Mouse (Mus musculus) retina, postnatal 7 days (tissue): ENCODE results near the gene Pstpip1.

ENCODE experiments used
- DNase-seq: peaks from one replicate; pipeline ENCODE4 v3.0.0-alpha.2; 2012; ENCODE audit warnings: low read depth, low spot score

Pstpip1 gene

GRCm38 (mm10) chr9:56151745-56152481 lies 62.2 kb downstream of the Pstpip1 start:
- DNase-seq, result no peak

- no peak for DNase-seq
Measured at GRCm38 (mm10) chr9:56152482-56153007, 62.8 kb downstream of the Pstpip1 start.

DNA sequence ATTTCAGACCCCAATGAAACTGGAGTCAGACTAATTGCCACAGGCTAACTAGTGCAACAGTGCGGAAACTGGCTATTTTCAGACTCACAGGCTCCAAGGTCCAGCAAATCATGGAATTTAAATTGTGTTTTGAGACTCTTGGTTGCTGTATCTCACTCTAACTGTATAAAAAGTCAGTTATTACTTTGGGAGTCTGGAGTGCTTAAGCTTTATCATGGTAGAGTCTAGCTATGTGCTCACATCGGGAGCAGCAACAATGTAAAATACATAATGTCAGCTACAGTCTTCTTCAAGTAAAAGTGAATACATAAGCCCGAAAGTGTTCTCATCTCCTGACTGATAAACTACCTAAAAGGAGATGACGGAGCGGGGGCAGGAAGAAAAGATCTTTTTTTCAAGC lies 64.8 kb downstream of the Pstpip1 start:
- DNase-seq, result no peak

- no peak for DNase-seq
Measured at GRCm38 (mm10) chr9:56158077-56158476, 68.3 kb downstream of the Pstpip1 start.

DNA sequence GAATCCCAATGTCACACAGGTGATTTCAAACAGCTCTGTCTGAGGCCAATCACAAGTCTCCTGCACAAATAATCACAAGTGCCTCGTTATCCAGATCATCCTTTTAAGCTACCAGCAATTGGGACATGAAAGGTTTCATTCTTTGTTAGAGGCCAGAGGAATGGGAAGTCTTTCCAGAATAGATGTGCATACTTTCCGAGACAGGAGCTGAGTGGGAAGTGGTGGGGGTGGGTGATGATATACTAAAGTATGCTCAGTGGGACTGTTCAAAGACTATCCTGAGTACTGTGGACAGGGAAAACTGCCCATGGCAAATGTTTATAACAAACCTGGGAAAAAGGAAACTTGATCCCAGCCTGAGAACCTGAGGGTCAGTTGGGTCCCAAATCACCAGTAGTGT lies 69.7 kb downstream of the Pstpip1 start:
- no peak for DNase-seq

- peak; percentile 85 for DNase-seq
Measured at GRCm38 (mm10) chr9:56160341-56161141, 70.8 kb downstream of the Pstpip1 start.

DNA sequence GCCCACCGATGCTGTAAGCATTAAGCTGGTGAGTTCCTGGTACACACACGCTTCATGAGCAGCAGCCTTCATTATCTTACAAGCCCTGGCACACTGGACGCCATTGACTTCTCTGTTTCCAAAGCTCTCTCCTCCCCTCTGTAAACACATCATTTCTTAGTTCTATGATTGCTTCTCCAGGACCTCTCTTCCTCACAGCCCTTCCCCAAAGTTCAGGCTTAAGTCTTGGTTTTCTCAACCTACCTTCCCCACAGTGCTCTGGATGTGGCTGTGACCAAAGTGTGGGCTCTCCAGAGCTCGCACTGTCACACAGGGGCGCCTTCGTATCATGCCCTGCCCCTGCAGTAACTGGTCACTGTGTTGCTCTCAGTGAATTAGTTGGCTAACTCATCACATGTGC lies 75.6 kb downstream of the Pstpip1 start, which contains the start of gene Tspan3:
Gene Tspan3 (minus strand): TSS at position 101 of the 400 bp plus-strand sequence.
- DNase-seq, result no peak

GRCm38 (mm10) chr9:56166161-56166560 lies 76.4 kb downstream of the Pstpip1 start:
- DNase-seq, result no peak

- DNase-seq, result no peak
Measured at GRCm38 (mm10) chr9:56167690-56168089, 77.9 kb downstream of the Pstpip1 start.

DNA sequence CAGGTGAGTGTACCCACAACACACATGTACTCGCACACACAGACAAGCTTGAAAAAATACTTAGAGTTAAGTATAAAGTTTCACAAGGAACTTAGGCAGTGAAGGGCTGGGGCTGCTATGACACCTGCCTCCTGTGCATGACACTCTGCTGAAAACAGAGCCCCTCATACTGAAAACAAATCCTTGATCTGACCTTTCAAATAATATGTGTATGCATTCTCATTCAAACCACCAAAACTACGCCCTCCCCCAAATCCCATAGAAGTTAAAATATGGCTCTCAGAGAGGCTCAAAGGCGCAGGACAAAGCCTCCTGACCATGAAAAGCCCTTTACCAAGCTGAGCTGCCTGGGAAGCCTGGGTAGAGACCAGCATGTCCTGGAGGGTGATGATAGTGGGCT lies 85.6 kb downstream of the Pstpip1 start:
- DNase-seq, result no peak

GRCm38 (mm10) chr9:56177354-56177753 lies 87.6 kb downstream of the Pstpip1 start:
- DNase-seq, result no peak
